Mouse (Mus musculus) right cerebral cortex, adult 2 months (tissue): ENCODE measurements around the gene Brwd1.
"Not testable (repeated sequence)": the region's sequence is repeated elsewhere in the genome, so short reads cannot be mapped to it uniquely, and the experiment has no call there.

Experiments used
- DNase-seq, 2 experiments: peaks; one replicate each; pipeline ENCODE4 v3.0.0; 2021 to 2022; ENCODE audit warnings: low spot score in 2 of 2

Gene Brwd1

DNA sequence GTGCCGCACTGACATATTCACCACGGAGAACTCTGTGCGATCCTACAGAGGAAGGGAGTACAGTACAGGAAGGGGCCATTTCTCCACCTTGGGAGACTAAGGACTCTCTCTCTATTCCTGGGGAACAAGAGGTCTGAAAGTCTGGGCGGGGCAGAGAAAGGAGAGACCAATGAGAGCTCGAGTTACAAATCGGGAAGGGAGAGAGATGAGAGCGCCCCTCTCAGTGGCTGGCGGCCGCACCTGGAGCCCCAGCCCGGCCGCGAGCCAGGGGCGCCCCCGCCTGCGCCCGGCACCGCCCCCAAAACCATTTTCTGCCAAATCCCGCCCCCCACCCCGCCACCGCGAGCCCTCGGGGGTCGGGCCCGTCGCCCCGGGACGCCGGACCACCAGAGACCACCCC, 995 bp downstream of the Brwd1 start:
- DNase-seq: peak; percentile 93 to 95

- DNase-seq: no peak
Measured at GRCm38 (mm10) chr16:96080524-96080923, 1.8 kb downstream of the Brwd1 start.

DNA sequence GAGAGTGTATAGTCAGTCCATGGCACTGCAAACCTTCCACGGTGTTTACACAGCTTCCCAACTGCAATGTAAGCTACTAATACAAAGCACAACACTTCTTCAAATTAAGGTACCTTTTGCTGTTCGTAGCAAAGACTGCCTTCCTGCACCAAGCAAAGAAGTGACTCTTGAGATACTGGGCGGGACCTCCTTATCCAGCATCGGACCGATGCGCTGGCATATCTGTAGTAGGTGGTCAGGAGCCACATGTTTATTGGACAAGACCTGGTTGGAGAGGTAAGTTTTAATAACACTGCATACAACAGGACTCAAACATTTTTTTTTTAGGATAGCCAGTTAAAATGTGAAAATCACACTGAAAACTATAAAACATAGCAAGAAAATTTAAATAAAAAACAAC, 14.0 kb downstream of the Brwd1 start:
- DNase-seq: no peak

DNA sequence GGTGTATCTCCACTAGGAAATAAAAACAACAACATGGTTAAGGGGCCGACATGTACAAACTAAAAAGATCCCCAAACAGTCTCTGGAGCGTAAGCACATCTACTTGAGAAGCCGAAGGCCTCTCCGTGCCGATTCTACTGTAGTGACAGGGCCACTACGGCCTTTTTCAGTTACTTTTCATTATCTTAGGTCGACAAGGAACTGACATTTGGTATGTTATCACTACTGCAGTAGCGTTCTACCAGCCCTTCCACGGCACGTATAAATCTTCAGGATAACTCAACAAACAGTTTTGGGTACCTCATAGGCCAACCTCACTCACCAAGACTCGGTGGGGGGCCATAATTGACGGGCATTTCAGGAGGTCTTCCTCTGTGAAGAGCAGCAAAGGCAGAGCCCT, 16.2 kb downstream of the Brwd1 start:
- no peak for DNase-seq

DNA sequence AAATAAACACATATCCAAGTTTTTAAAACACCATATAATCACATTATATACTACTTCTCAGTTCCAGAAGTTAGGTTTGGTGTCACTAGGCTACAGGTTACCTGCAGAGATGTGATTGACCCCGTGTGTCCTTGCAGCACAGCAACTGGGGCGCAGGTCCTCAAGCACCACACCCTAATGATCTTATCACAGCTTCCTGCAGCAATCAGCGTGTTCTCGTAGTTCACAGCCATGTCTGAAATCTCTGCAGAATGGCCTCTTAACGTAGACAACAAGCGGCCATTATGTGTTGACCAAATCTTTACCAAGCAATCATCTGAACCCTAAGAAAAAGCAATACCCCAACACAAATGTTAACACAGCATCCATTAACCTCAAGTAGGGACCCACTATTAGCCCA, 17.7 kb downstream of the Brwd1 start:
- DNase-seq: no peak

DNA sequence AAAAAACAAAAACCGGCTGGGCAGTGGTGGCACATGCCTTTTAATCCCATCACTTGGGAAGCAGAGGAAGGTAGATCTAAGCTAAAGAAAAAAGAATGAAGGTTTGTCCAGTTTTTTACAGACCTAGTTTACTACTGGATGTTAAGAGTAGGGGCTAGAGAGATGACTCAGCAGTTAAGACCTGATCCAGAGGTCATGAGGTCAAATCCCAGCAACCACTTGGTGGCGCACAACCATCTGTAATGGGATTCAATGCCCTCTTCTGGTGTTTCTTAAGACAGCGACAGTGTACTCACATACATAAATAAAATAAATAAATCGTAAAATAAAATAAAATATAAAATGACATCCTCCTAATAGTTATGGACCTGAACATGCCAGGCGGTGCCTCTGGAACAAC, 38.2 kb downstream of the Brwd1 start:
- peak in 1 of 2 experiments; percentile 42 for DNase-seq

DNA sequence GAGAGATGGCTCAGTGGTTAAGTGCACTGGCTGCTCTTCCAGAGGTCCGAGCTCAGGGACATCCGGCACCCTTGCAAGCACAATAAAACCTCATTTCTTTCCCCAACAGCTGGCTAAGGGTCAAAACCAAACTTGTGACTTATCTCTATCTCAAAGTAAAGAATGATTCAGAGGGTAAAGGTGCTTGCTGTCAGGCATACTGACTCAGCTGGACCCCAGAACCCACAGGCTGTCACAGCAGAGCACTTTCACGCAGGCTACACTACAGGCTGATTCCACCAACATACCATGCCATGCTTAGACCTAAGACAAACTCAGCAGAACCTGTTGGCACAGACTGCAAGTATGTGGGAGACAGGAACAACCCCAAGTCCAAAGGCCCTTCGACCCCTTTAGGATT, 41.6 kb downstream of the Brwd1 start:
- DNase-seq: no peak

- peak in 1 of 2 experiments; percentile 27 for DNase-seq
Measured at GRCm38 (mm10) chr16:96039538-96039937, 42.8 kb downstream of the Brwd1 start.

GRCm38 (mm10) chr16:96034473-96034872, 47.9 kb downstream of the Brwd1 start:
- DNase-seq: peak; percentile 27 to 30

DNA sequence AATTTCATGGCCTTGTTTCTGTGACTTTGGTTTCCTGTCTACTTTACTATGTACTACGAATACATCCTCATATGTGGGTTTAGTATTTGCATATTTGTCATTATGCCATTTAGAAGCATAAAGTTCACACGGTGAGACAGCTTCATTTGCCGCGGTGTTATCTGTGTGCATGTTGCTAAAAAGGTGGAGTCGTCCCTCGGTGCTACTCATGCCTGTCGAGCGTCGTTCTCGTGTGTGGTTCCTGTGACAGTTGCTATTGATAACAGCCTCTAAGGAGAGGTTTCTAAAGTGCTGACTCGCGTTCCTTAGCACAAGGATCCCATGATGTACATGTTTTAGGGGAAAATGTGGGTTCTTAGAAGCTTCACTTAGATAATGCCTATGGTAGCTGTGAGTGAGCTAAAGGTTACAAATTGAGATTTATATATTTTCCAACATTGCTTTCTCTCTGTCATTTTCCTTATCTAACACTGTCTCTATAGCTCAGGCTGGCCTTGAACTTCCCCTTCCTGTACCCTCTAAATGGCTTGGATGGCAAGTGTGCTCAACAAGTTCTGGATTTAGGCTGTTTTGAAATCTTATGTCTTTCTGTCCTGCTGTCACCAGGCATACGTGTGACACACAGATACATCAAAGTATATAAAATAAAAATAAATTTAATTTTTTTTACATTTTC, 49.8 kb downstream of the Brwd1 start:
- no peak for DNase-seq

DNA sequence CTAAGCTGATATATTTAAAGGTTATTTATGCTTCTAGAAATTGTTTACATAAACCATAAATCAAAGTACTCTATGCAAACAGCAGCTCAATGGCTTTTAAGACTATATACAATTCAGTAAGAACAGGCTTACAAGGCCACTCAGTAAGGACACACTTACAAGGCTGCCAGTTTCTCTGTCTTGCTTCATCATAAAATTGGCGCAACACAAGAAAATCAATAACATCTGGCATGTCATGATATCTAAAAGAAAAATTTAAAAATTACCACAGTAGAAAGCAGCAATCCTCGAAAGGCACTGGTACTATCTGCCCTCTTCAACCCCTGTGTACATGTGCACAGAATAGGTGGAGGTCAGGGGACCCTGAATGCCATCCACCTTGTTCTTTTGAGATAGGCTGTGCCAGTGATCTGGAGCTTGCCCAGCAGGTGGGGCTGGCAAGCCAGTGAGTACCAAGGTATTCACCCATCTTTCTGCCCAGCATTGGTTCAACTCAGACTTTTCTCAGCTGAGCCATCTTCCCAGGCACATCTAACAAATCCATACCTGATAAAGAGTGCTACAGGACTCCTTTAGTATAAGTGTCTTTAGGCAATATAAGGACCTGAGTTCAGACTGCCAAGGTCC, 51.7 kb downstream of the Brwd1 start:
- no peak for DNase-seq

GRCm38 (mm10) chr16:96026256-96026655, 56.1 kb downstream of the Brwd1 start:
- no peak for DNase-seq

DNA sequence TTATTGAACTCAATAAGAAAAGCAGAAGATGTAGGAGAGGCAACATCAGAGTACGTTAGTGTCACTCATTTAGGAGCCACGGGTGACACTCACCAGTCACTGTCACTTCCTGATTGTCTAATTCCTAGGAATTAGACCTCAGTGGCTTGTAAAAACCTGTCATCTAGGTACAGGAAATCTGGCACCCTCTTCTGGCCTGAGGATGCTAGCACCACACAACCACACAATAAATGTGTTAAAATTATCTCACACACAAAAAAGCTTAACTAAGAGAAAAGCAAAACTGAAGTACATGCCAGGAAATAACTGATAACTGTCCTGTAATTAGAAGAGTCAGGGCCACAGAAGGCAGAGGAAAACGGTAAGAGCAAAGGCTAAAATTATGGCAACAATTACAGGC, 57.1 kb downstream of the Brwd1 start:
- DNase-seq: no peak

DNA sequence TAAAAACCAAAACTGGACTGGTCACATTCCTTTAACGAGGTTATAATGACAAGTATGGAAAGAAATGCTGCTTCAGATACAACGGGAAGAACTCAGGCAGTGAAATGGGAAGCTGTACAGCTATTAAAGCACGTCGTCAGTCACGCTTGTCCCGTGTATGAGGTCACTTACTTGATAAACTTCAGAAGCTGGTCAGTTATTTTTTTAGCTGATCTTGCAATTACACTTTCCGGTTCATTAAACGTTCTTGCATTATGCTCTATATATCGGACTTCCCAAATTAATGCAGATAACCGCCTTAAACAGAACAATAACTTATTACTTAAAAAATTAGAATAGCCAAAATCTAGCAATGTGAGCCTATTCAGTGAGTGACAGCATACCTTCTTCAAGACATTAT, 61.3 kb downstream of the Brwd1 start:
- DNase-seq: no peak

- DNase-seq: not testable (repeated sequence)
Measured at GRCm38 (mm10) chr16:96009124-96009523, 73.2 kb downstream of the Brwd1 start.

DNA sequence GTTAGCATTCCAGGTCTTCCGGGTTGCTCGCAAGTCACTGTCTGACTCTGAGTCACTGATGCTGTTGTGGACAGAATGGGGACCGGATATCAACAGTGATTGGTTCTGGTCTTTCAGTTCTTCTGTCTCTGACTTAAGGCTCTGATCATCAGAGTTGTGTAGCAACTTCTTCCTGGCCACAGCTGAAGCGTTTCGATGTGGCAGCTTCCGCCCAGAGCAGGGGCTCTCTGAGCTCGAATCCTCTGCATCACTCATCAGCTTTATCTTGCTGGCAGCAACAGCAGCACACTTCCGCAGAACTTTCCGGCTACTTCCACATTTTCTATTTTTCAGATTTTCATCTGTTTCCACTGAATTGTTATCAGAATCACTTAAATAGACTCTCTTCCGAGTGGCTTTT, 78.0 kb downstream of the Brwd1 start:
- DNase-seq: not testable (repeated sequence)

DNA sequence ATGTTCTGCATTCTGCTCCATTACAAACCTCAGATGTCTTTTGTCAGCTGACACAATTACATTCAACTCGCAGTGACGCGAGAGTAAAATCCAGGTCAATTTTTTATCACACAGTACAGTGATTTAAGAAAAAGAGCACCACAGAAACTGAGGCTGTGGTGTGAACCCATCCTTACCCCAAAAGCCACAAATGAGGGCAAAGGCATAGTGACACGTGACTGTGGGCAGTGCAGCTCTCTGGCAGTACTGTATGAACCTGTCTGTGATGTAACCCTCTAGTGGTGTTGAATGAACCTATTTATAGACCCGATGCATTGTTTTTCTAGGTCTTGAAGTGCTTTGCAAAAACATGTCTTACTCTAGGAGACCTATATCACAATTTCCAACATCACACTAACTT, 83.0 kb downstream of the Brwd1 start:
- DNase-seq: no peak

GRCm38 (mm10) chr16:95996156-95996555, 86.2 kb downstream of the Brwd1 start:
- DNase-seq: no peak

- peak; percentile 31 to 39 for DNase-seq
Measured at GRCm38 (mm10) chr16:95994576-95994975, 87.8 kb downstream of the Brwd1 start.

- no peak for DNase-seq
Measured at GRCm38 (mm10) chr16:95992596-95992995, 89.7 kb downstream of the Brwd1 start.

DNA sequence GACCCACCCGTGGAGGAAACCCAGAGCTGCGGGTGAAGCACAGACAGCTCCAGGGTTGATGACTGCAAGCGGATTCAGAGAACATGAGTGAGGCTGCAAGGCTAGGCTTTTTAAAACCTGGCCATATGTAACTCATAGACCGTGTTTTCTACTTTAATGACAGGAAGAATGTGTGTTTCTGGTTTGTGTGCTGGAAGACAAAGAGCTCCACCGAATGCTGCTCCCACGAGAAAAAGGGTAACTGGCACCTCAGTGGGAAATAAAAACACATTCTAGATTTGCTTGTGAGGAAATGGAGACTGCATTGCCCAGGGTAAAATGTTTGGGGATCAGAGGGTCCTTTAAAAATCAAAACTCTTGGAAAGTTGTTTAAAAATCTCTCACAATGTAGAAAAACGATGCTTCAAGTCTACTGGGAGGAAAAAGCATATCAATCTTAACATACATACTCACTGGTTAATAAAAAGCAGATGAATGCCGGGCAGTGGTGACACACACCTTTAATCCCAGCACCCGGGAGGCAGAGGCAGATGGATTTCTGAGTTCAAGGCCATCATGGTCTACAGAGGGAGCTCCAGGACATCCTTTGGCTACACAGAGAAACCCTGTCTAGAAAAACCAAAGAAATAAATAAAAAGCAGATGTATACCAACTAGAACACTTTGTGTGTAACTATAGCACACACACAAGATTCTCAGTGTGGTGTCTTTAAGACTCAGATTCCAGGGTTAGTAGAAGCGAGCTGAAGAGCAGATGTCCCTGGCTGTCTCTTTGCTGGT, 91.0 kb downstream of the Brwd1 start:
- no peak for DNase-seq

- DNase-seq: peak; percentile 95 to 96
Measured at GRCm38 (mm10) chr16:95990462-95991121, 91.7 kb downstream of the Brwd1 start, which contains the start of gene Psmg1. Gene Psmg1, minus strand, starts transcription at chr16:95990960.
